Mouse (Mus musculus): ENCODE results near the gene Pdzd7. TPM values are rescaled to one million over a fixed set of nuclear protein-coding genes. Genes with fewer than 3 reads are reported as not detected.

Gene Pdzd7
- total RNA-seq (2021) = 1 to 10 TPM; 3.3 to 5.8 TPM

GRCm38 (mm10) chr19:45045651-45046050, at the start of gene Pdzd7:
TSS of gene Pdzd7 (minus strand) at chr19:45045717.
- no peak for DNase-seq (ENCODE audit: low spot score in 2 of 2)
- intact Hi-C loops (cut with DNase I) = no loop called here

DNA sequence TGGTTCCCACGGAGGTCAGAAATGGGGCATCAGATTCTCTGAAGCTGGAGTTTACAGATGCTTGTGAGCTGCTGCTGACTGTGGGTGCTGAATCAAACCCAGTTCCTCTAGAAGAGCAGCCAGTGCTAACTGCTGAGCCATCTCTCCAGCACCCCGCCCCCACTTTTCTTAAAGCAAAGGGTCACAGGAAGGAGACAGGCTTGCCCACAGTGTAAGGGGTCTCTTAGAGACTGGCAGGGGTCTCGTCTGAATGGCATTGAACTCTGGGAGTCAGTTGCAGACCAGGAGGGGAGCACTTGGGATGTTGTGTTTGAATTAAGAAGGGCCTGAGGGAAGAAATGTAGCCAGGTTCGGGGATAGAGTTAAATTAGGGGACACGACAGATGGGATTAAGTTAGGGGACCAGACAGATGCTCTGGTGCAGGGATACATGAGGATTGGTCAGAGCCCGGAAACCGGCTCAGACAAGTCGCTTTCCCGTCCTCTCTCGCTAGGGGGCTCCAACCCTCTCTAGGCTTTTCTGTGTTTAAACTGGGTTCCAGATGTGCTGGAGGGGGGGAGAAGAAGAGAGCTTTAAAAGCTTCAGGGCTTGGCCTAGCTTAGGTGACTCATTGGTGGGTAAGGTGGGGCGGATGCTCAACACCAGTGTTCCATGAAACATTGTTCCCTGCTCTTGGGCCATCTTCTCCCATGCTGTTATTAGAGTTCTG, 36.5 kb upstream of the Pdzd7 start:
- intact Hi-C loops (cut with DNase I) = loop anchor here (2.0 kb wide), 1 partner anchor 77 kb away; no protein-coding TSS in a partner anchor
- DNase-seq (ENCODE audit: low spot score in 2 of 2) = no peak

GRCm38 (mm10) chr19:45081279-45081678, 35.8 kb upstream of the Pdzd7 start:
- intact Hi-C loops (cut with DNase I) = loop anchor here (2.0 kb wide), 1 partner anchor 78 kb away; no protein-coding TSS in a partner anchor
- peak; percentile 52 to 57 for DNase-seq (ENCODE audit: low spot score in 2 of 2)

GRCm38 (mm10) chr19:45080711-45081110, 35.2 kb upstream of the Pdzd7 start:
- DNase-seq (ENCODE audit: low spot score in 2 of 2) = no peak
- intact Hi-C loops (cut with DNase I) = loop anchor here (2.0 kb wide), 1 partner anchor 78 kb away; no protein-coding TSS in a partner anchor

GRCm38 (mm10) chr19:45079769-45080515, 34.4 kb upstream of the Pdzd7 start:
- DNase-seq (ENCODE audit: low spot score in 2 of 2) = peak; percentile 53 to 65
- intact Hi-C loops (cut with DNase I) = loop anchor here (2.0 to 10.0 kb wide), 3 partner anchors 79 to 465 kb away; no protein-coding TSS in a partner anchor

DNA sequence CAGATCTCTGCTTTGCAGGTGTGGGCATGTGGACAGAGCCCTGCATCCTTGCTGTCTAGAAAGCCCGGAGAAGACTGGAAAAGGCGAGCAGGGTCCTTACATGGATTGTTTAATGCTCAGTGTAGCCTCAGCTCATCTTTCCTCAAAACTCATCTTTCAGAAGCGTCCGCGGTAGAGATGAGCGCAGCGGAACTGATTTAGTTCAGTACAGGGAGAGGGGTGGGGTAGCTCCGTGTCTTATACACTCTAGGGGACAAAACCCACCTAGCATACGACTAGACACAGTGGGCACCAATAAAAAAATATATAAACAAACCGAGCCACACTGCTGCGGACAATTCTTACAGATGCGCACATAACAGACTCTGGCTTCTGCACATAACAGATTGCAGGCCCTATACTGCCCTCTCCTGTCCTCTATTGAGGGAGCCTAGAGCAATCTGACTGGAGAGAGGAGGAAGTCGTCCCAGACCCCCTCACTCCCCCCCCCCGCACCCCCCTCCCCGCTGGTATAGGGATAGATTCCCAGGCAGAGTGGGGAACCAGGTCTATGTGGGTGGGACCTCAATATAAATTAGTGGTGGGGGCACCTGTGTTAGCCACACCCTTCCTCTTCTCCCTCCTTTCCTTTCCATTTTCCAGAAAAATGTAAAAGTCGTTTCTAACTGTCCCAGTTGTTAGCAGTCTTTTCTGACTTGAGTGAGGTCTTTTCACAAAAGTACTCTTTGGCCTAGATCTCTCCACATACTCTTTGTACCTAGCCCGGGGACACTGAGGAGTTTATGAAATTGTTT, 33.7 kb upstream of the Pdzd7 start:
- DNase-seq (ENCODE audit: low spot score in 2 of 2) = peak in 1 of 2 experiments; percentile 18
- intact Hi-C loops (cut with DNase I) = loop anchor here (5.0 to 10.0 kb wide), 2 partner anchors 153 to 466 kb away; no protein-coding TSS in a partner anchor

GRCm38 (mm10) chr19:45077742-45078645, 32.5 kb upstream of the Pdzd7 start:
- intact Hi-C loops (cut with DNase I) = loop anchor here (5.0 to 10.0 kb wide), 2 partner anchors 154 to 467 kb away; no protein-coding TSS in a partner anchor
- no peak for DNase-seq (ENCODE audit: low spot score in 2 of 2)

DNA sequence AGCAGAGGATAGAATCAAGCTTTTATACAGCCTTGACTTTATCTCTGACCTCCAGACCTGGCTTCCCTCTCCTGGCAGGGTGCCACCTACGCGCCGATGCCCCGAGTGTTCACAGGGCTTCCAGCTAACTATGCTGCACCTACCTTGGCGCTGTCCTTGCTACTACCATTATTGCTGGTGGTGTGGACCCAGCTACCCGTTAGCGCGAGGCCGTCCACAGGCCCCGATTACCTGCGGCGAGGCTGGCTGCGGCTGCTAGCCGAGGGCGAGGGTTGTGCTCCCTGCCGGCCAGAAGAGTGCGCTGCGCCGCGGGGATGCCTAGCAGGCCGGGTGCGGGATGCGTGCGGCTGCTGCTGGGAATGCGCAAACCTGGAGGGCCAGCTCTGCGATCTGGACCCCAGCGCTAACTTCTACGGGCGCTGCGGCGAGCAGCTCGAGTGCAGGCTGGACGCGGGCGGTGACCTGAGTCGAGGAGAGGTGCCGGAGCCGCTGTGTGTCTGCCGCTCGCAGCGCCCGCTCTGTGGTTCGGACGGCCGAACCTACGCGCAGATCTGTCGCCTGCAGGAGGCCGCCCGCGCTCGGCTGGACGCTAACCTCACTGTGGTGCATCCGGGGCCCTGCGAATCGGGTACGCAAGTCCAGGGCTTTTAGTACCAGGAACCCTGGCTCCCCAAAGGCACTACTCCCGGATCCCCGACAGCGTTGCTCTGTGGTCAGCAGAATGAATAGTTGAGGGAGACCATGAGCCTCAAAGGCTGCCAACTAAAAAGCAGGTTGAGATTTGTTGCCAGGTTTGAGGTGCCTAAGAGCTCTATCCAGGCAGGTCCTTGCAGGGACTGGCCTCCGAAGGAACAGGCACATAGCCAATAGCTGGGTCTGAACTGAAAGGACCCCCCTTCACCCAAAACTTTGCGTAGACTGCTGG, 31.3 kb upstream of the Pdzd7 start:
- peak; percentile 54 to 59 for DNase-seq (ENCODE audit: low spot score in 2 of 2)
- intact Hi-C loops (cut with DNase I) = loop anchor here (5.0 to 10.0 kb wide), 2 partner anchors 155 to 468 kb away; no protein-coding TSS in a partner anchor

DNA sequence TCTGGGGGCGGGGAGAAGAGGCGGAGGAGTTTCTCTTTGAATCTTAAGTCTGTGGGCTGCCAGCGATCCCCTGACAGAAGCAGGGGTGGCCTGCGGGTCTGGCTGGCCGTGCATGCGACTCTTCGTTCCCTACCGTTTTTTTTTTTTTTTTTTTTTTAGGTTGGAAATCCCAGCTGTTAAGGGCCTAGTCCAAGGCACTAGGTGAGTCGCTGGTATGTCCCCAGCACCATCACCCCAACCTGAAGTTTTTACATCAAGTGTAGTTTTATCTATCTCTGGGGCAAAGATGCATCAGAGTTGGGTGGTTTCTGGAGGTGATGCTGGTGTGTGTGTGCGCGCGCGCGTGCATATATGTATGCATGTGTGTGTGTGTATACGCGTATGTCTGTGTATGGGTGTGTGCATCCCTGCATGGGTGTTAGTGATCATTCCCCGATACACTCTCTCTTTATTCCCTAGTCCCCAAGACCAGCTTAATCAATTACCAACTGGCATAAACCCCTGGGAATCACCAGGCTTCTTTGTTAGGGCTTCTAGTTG, 30.6 kb upstream of the Pdzd7 start:
- intact Hi-C loops (cut with DNase I) = loop anchor here (5.0 to 10.0 kb wide), 2 partner anchors 156 to 469 kb away; no protein-coding TSS in a partner anchor
- no peak for DNase-seq (ENCODE audit: low spot score in 2 of 2)

GRCm38 (mm10) chr19:45075323-45076035, 30.0 kb upstream of the Pdzd7 start:
- DNase-seq (ENCODE audit: low spot score in 2 of 2) = no peak
- intact Hi-C loops (cut with DNase I) = loop anchor here (5.0 to 10.0 kb wide), 2 partner anchors 157 to 469 kb away; no protein-coding TSS in a partner anchor

- intact Hi-C loops (cut with DNase I) = loop anchor here (5.0 to 10.0 kb wide), 2 partner anchors 158 to 470 kb away; no protein-coding TSS in a partner anchor
- DNase-seq (ENCODE audit: low spot score in 2 of 2) = peak; percentile 93
Measured at GRCm38 (mm10) chr19:45074580-45075322, 29.2 kb upstream of the Pdzd7 start, which contains the start of gene Kazald1. TSS of gene Kazald1 (plus strand) at chr19:45075241.

DNA sequence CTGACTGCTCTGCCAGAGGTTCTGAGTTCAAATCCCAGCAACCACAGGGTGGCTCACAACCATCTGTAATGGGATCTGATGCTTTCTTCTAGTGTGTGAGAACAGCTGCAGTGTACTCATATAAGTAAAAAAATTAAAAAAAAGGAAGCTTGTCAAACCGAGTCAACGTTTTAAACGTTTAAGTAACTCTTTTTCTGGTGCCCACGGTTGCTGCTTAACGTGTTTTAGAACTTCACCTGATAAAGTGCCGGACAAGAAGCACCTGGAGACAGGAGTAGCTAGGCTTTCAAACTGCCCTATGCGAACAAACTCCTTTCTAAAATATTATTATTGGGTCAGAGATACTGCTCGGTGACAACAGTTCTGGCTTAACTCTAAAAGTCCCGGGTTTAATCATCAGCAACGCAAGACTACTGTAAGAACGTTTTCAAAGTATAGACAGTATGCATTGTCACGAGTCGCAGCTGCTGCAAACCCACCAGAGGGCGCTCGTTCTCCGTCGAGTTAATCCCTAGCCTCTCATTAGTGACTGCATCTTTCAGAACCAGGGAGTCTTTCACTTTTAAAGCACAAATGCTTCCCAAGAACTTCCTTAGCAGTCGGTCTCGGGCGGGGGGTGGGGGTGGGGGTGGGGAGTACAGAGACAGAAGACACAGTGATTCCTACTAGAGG, 28.5 kb upstream of the Pdzd7 start:
- intact Hi-C loops (cut with DNase I) = loop anchor here (10.0 kb wide), 1 partner anchor 471 kb away; no protein-coding TSS in a partner anchor
- peak; percentile 59 to 69 for DNase-seq (ENCODE audit: low spot score in 2 of 2)

- DNase-seq (ENCODE audit: low spot score in 2 of 2) = no peak
- intact Hi-C loops (cut with DNase I) = no loop called here
Measured at GRCm38 (mm10) chr19:45067758-45068510, 22.4 kb upstream of the Pdzd7 start.

GRCm38 (mm10) chr19:45067170-45067569, 21.7 kb upstream of the Pdzd7 start:
- intact Hi-C loops (cut with DNase I) = no loop called here
- no peak for DNase-seq (ENCODE audit: low spot score in 2 of 2)

Data from left cerebral cortex, postnatal 36 days (tissue).